Mouse (Mus musculus): ENCODE measurements around the gene Nsmce1.
A peak's percentile ranks its signal among the peaks of the same experiment; 100 is the strongest.

The Nsmce1 gene

DNA sequence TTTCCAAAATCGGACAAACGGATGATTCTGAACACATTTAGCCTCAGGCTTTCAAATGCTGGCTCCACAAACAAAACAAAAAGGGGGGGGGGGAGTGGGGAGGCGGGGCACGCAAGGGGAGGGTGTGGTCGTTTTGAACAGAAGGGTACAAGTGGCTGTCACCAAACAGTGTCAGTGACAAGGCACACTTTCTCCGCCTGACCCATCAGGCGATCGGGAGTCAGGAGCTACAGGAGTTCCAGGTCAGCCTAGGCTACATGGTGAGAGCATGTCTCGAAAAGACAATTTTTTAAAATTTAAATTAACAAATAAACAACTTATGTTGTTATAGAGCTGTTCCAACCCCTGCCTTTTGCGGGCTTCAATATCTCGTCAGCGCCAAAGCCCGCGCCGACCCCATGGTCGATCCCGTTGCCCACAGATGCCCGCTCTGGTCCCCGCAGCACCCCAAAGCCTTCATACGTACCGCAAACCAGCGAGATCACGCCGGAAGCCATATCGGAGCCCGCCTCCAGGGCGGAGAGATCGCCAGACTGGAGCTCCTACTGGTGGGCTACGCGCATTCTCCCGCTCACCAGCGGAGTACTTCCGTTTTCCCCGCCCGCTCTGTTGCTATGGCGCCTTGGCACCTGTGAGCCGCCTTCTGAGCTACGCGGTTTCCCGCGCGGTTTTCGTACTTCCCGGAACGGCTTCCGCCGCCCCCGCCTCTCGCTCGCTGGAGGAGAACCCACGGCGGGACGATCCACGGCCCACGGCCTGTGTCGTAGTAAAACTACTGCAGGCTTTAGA, at the start of gene Nsmce1:
Gene Nsmce1, minus strand, starts transcription at position 650 of the 789 bp plus-strand sequence.
- peak; percentile 95 to 98 for DNase-seq (ENCODE audit: low spot score in 2 of 2)

GRCm38 (mm10) chr7:125541026-125541425, 49.6 kb upstream of the Nsmce1 start:
- DNase-seq (ENCODE audit: low spot score in 2 of 2): no peak

GRCm38 (mm10) chr7:125539351-125539750, 48.0 kb upstream of the Nsmce1 start:
- no peak for DNase-seq (ENCODE audit: low spot score in 2 of 2)

DNA sequence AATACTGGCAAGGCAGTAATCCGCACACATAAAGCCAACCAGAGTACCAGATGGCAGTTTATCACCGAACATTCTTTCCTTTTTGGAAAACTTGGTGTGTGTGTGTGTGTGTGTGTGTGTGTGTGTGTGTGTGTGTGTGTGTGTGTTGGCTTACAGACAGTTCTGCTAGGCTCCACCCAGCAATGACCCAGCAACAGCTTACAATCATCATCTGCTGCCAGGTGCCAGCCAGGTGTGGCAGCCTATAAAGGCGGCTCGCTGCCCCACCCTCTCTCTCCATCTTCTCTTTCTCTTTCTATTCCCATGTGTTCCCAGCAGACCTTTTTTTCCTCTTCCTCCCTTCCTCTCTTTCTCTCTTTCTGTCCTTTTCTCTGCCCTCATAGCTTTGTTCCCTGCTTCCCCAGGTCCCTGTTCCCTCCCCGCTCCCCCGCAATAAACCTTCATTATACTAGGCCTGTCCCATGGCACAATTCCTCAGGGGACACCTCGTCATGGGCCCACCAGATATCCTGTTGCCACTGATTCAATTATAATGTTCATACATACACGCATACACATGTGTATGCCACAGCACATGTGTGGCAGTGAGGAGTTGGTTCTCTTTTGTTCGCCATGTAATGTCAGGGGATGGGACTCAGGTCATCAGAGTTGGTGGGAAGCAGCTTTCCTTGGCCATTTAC, 36.6 kb upstream of the Nsmce1 start:
- no peak for DNase-seq (ENCODE audit: low spot score in 2 of 2)

- no peak for DNase-seq (ENCODE audit: low spot score in 2 of 2)
Measured at GRCm38 (mm10) chr7:125527186-125527585, 35.8 kb upstream of the Nsmce1 start.

DNA sequence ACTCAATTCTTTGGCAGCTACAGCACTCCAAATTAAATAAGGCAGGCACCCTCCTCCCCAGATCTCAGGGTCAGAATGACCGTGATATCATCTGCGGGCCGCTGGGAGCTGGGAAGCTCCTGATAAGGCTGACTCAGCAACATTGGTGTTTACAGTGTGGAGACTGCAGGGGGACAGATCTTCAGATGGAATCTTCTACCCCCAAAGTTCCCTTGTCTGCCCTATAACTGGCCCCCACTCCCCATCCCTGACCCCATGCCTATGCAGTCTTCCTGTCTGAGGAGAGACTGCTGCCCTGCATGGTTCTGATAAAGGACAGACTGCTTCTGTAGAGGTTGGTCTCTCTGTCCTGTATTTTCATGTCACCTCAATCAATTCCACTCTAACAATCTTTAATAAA, 31.7 kb upstream of the Nsmce1 start:
- no peak for DNase-seq (ENCODE audit: low spot score in 2 of 2)

GRCm38 (mm10) chr7:125519715-125520114, 28.3 kb upstream of the Nsmce1 start:
- no peak for DNase-seq (ENCODE audit: low spot score in 2 of 2)

GRCm38 (mm10) chr7:125517470-125517869, 26.1 kb upstream of the Nsmce1 start:
- DNase-seq (ENCODE audit: low spot score in 2 of 2): no peak

DNA sequence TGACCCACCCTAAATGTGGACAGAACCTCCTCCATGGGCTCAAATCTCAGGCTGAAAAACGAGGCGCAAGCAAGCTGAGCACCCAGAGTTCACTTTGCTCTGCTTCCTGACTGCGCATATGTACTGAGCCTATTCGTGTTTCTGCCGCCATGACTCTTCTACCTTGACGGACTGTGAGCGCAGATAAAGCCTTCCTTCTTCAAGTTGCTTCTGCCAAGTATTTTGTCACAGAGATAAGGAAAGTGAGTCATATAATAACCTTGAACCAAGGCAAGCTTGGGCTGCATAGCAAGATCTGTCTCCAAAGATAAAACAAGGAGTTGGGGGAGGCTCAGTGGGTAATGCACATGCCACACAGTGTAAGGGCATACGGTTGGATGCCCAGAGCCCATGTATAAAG, 25.3 kb upstream of the Nsmce1 start:
- DNase-seq (ENCODE audit: low spot score in 2 of 2): no peak

DNA sequence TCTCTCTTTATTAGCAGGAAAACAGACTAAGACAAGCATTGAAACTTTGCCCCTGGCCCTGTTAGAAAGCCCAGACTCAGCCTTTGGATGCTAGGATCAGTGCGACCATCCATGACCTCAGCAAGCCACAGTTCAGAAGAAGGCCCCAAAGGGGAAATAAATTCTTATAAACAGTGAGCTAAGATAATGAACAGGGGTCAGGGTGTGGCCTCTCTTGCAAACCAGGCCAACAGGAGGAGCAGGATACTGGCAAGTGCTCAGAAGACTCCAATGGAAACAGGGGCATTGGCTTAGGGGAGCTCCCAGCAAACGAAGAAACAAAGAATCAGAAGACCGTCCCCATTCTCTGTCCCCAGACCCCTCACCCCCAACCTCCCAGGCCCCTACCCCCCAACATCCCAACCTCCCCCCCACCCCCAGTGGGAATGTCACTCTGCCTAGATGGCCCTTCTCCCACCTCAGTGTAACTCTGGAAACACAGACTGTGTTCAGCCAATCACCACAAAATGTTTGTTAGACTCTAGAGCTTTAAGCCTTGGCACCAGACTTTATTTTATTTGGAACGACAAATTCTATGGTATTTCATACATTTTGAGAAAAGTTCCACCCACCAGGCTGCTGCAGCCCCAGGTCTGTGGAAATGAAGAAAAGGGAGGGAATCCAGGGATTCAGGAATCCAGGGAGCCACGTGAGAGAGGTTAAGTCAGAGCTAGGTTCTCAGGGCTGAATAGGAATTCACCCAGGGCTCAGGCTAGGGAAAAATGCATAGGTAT, 23.9 kb upstream of the Nsmce1 start:
- no peak for DNase-seq (ENCODE audit: low spot score in 2 of 2)

- no peak for DNase-seq (ENCODE audit: low spot score in 2 of 2)
Measured at GRCm38 (mm10) chr7:125511852-125512251, 20.5 kb upstream of the Nsmce1 start.

GRCm38 (mm10) chr7:125511432-125511831, 20.0 kb upstream of the Nsmce1 start:
- DNase-seq (ENCODE audit: low spot score in 2 of 2): no peak

GRCm38 (mm10) chr7:125507279-125507678, 15.9 kb upstream of the Nsmce1 start:
- no peak for DNase-seq (ENCODE audit: low spot score in 2 of 2)

GRCm38 (mm10) chr7:125505568-125505967, 14.2 kb upstream of the Nsmce1 start:
- no peak for DNase-seq (ENCODE audit: low spot score in 2 of 2)

GRCm38 (mm10) chr7:125504618-125505017, 13.2 kb upstream of the Nsmce1 start:
- DNase-seq (ENCODE audit: low spot score in 2 of 2): no peak

- no peak for DNase-seq (ENCODE audit: low spot score in 2 of 2)
Measured at GRCm38 (mm10) chr7:125503374-125504092, 12.1 kb upstream of the Nsmce1 start.

DNA sequence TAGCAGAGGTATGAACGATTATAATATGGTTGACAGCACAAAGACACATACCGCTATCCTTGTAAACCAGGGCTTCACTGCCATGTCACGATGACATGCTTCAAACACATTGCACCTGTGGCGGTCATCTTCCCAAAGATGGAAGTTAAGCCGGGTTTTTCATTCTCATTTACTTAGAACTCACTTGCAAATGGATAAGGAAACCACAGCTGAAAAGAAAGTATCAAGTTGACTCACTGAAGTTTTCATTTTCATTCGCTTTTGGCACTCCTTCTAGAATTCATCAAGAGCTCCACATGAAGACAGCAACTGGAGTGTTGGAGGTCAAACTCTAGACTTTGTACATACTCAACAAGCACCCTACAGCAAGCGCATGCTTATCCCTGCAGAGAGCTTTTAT, 9.5 kb upstream of the Nsmce1 start:
- DNase-seq (ENCODE audit: low spot score in 2 of 2): no peak

DNA sequence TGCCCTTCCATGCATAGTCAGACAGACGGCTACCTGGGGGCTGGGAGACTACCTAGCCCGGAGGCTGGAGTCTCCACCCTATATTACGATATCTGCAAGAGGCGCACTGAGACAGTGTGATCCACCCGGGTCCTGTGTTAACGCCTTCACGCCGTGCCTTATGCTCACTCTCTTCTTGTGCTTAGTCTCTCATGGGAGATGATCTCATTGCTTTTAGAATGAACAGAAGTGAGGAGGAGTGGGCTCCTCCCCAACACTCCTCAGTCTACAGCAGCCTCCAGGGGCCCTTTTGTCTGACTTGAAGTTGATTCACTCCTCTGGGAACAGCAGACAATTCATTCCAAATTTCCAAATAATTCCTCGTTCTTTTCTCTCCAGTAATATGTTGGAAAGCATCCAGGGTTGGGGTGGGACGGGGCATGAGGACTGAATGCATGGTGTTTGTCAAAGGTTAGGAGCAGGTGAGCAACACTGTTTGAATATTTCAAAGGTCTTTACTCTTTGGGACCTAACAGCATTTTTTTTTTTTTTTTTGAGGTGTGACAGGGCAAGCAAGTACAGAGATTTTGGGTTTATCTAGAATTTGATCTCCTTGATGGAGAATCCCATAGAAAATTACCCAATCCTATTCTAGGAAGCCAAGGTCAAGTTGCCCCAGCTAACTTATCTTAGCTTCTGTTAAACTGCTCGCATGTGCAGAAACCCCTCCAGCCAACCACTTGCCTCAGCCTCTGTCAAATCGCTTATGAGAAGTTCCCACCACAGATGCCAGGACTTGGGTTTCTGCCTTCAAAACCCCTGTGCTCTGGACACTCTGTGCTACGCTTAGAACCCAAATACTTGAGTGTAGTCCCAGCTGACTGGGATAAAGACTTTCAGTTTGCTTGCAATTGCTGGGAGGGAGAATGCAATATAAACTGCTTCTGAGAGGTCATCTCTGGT, 8.8 kb upstream of the Nsmce1 start:
- DNase-seq (ENCODE audit: low spot score in 2 of 2): no peak

GRCm38 (mm10) chr7:125495864-125496440, 4.6 kb upstream of the Nsmce1 start:
- no peak for DNase-seq (ENCODE audit: low spot score in 2 of 2)

GRCm38 (mm10) chr7:125492551-125492950, 1.2 kb upstream of the Nsmce1 start:
- DNase-seq (ENCODE audit: low spot score in 2 of 2): no peak

Measured in thymus, postnatal 10 days (tissue).